Mouse (Mus musculus) lung, postnatal 0 days (tissue): ENCODE data around the gene Sh2d7. TPM values are rescaled to one million over a fixed set of nuclear protein-coding genes. Genes with fewer than 3 reads are reported as not detected.
"Not testable (repeated sequence)": the region's sequence is repeated elsewhere in the genome, so short reads cannot be mapped to it uniquely, and the experiment has no call there.

ENCODE experiments used
- ATAC-seq: fragments of 200-750 bp; cut with Nextera tagmentation; 2 replicates; pipeline ENCODE4 v1.8.0; 2017; ENCODE audit warnings: moderate library complexity
- DNase-seq: peaks from one replicate; pipeline ENCODE4 v3.0.0-alpha.2; 2016; ENCODE audit warnings: low spot score
- H3K27ac ChIP-seq: fragments of 300-500 bp; sonication (generic); 2 replicates; pipeline ENCODE4 v1.5.1; 2014; ENCODE audit warnings: antibody characterized with exemption, mild to moderate bottlenecking, low read length, mixed read lengths
- H3K27me3 ChIP-seq: fragments of 300-500 bp; sonication (generic); replicated peaks from 2 replicates; pipeline ENCODE4 v1.6.1; 2014; ENCODE audit warnings: low read length, mixed read lengths; ENCODE audit not compliant: insufficient read depth
- H3K36me3 ChIP-seq: fragments of 300-500 bp; sonication (generic); 2 replicates; pipeline ENCODE4 v1.6.1; 2014; ENCODE audit warnings: low read length, mixed read lengths; ENCODE audit not compliant: insufficient read depth
- H3K4me1 ChIP-seq: fragments of 300-500 bp; sonication (generic); 2 replicates; pipeline ENCODE4 v1.6.1; 2014; ENCODE audit warnings: antibody characterized with exemption, low read depth, low read length, mixed read lengths; ENCODE audit not compliant: insufficient read depth
- H3K4me2 ChIP-seq: fragments of 300-500 bp; sonication (generic); replicated peaks from 2 replicates; pipeline ENCODE4 v1.6.1; 2014; ENCODE audit warnings: low read depth, mild to moderate bottlenecking, low read length, moderate library complexity, mixed read lengths
- H3K4me3 ChIP-seq: fragments of 300-500 bp; sonication (generic); 2 replicates; pipeline ENCODE4 v1.5.1; 2014; ENCODE audit warnings: low read depth, low read length
- H3K9ac ChIP-seq: fragments of 300-500 bp; sonication (generic); replicated peaks from 2 replicates; pipeline ENCODE4 v1.6.1; 2014; ENCODE audit warnings: low read depth, mild to moderate bottlenecking
- H3K9me3 ChIP-seq: fragments of 300-500 bp; sonication (generic); 2 replicates; pipeline ENCODE4 v1.6.1; 2016; ENCODE audit warnings: low read length, mixed read lengths
- CTCF ChIP-seq: IDR thresholded peaks from 2 replicates; pipeline ENCODE4 v1.5.1; 2016; ENCODE audit warnings: antibody characterized with exemption, mild to moderate bottlenecking
- EP300 ChIP-seq: IDR thresholded peaks from 2 replicates; pipeline ENCODE4 v1.6.1; 2016; ENCODE audit warnings: antibody characterized with exemption, mild to moderate bottlenecking, control low read depth
- WGBS: fragments of 180-500 bp; shearing (Covaris S2); extraction: QIAGEN DNeasy Blood & Tissue Kit; methylation state at CpG from one replicate; pipeline ENCODE4 v1.1.7; 2014; 5-methylcytosine and 5-hydroxymethylcytosine counted together
- polyA plus RNA-seq: library from polyadenylated mRNA; unstranded; fragments of >200 nt; fragmentation: Nextera tagmentation; extraction: Ambion mirVana; gene quantifications from 2 replicates; pipeline ENCODE4 v1.2.1, GENCODE M21; 2015

Gene Sh2d7
- polyA plus RNA-seq, 1 experiment from 2014 or later: not detected

DNA sequence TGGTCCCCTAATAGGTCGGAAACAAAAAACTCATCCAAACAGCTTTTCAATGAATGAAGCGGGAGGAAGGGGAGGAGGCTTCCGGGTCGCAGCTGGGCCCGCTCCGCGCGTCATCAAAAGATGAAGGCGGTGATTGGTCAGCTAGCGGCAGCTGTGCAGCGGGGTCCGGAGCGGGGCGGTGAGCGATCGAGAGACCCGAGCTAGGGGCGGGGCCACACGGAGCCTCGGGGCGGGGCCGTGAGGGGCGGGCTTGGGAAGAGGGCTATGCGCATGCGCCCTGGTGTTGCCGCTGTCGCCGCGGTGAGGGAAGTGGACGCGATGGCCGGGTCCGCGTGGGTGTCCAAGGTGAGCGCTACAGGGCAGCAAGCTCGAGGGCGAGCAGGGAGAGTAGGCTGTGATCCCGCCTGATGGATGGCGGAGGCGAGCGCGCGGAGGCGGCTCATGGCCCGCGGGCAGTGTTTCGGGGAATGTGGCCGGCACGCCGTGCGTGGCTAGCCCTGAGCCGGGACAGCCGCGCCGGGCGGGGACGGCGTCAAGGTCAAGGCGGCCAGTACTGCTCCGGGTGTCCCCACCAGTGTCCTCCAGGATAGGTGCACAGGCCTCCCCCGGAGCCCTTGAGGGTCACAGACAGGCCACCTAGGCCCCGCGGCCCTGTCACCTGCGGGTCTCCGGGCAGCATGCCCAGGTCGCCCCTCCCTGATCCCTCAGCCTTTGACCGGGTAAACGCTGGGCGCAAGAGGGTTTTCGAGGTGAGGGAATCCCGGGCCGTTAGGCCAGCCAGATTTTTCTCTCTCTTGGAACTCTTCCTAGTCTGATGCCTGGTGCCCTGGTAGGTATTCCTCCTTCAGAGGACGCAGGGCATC is 47.6 kb downstream of the Sh2d7 start, which contains the start of gene Idh3a:
Gene Idh3a (plus strand): TSS at position 136 of the 863 bp plus-strand sequence.
- H3K9ac ChIP-seq: peak within 1 kb of the TSS; percentile 79
- peak; percentile 99 for DNase-seq
- H3K27ac ChIP-seq: no peak within 1 kb of the TSS
- H3K4me1 ChIP-seq: peaks cover 9% of the 10 kb centered on the region; the same call in 1 of the 2 replicates
- H3K36me3 ChIP-seq: no peaks in the 10 kb centered on the region
- WGBS: 2% methylated on average over 68 of the region's 73 CpGs
- TF ChIP-seq EP300 (no peak), CTCF (no peak)
- H3K4me3 ChIP-seq: peak within 1 kb of the TSS; percentile 84
- H3K9me3 ChIP-seq: no peaks in the 10 kb centered on the region
- no peaks in the 10 kb centered on the region for H3K27me3 ChIP-seq
- peak; percentile 100 for ATAC-seq
- peak within 1 kb of the TSS; percentile 99 for H3K4me2 ChIP-seq

DNA sequence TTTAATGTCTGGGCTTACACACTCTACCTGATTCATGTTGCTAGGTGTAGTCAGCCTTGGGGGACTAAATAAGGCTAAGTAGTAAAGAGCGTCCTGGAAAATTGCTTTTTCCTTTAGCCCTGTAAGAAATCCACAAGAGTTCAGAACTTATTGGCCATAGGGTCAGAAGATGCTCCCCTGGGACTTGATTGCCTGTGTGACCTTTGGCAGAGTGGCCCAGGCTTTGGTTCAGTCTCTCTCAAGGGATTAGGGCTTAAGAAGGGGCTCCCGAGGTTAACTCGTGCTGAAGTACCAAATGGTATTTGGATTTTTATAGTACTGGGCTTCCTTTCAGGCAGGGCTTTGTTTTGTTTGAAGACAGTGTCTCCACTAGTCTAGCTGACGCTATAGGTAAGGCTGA is 49.1 kb downstream of the Sh2d7 start:
- no peaks in the 10 kb centered on the region for H3K36me3 ChIP-seq
- no peak for TF ChIP-seq CTCF
- TF ChIP-seq EP300: no peak
- ATAC-seq (no peak), DNase-seq (no peak)
- H3K9me3 ChIP-seq: no peaks in the 10 kb centered on the region
- peaks cover 9% of the 10 kb centered on the region; the same call in 1 of the 2 replicates for H3K4me1 ChIP-seq
- H3K27me3 ChIP-seq: no peaks in the 10 kb centered on the region
- H3K4me3 ChIP-seq: no peak overlapping the region
- no peak overlapping the region for H3K27ac ChIP-seq
- no peak overlapping the region for H3K9ac ChIP-seq
- H3K4me2 ChIP-seq: no peak overlapping the region
- 65% methylated on average over 4 of the region's 4 CpGs for WGBS

DNA sequence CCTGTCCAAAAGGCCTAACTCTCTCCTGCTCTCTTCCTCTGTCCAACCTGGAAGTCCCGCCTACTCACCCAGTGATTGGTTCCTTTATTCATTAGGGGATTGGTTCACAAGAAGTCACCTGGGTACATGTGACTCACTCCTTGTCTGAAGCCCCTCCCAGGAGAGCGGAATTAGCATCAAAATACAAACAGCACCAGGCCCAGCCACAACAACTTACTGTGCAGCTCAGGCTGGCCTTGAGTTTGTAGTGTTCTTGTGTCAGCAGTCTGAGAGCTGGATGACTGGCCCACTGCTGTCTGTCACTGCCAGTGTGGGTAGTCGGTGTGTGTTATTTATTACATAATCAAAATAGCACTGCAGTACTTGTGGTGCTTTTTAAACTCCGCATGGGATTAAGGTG is 54.9 kb downstream of the Sh2d7 start:
- not testable (repeated sequence) for H3K36me3 ChIP-seq

More for the DNA sequence above, 54.9 kb downstream of the Sh2d7 start:
- not testable (repeated sequence) for H3K27me3 ChIP-seq, H3K4me1 ChIP-seq, H3K4me3 ChIP-seq, H3K9ac ChIP-seq, DNase-seq, H3K4me2 ChIP-seq, H3K27ac ChIP-seq, H3K9me3 ChIP-seq, ATAC-seq
- 84% methylated on average over 4 of the region's 4 CpGs for whole genome bisulfite sequencing

Other genes starting within 250 kb of the Sh2d7 start
- gene Dmxl2, start 37.4 kb upstream of the Sh2d7 start, polyA plus RNA-seq: 4.8 and 5.1 TPM in 2 replicates
- gene Cib2, start 21.2 kb downstream of the Sh2d7 start, polyA plus RNA-seq: 6.2 and 7.5 TPM in 2 replicates
- gene Idh3a, start 47.4 kb downstream of the Sh2d7 start, polyA plus RNA-seq: 79.4 and 80.3 TPM in 2 replicates
- gene Acsbg1, start 122.9 kb downstream of the Sh2d7 start, polyA plus RNA-seq: 0.10 and 0.17 TPM in 2 replicates
- 15.2 and 17.7 TPM in 2 replicates for gene Dnaja4, start 159.9 kb downstream of the Sh2d7 start, polyA plus RNA-seq
- gene Wdr61, start 195.5 kb downstream of the Sh2d7 start, polyA plus RNA-seq: 116 and 126 TPM in 2 replicates
- gene Crabp1, start 225.8 kb downstream of the Sh2d7 start, polyA plus RNA-seq: 2.0 and 2.6 TPM in 2 replicates